Mouse (Mus musculus) hindbrain, embryonic 16.5 days (tissue): ENCODE results near the gene Ackr1. TPM values are rescaled to one million over a fixed set of nuclear protein-coding genes. Genes with fewer than 3 reads are reported as not detected.

Experiments used
- ATAC-seq: fragments of 200-750 bp; cut with Nextera tagmentation; 2 replicates; pipeline ENCODE4 v1.8.0; 2017; ENCODE audit warnings: moderate TSS enrichment, moderate library complexity
- H3K27ac ChIP-seq: fragments of 300-500 bp; sonication (generic); 2 replicates; pipeline ENCODE4 v1.5.1; 2014; ENCODE audit warnings: low read depth, mild to moderate bottlenecking, control low read depth, low read length, moderate library complexity
- H3K27me3 ChIP-seq: fragments of 300-500 bp; sonication (generic); replicated peaks from 2 replicates; pipeline ENCODE4 v1.6.1; 2014; ENCODE audit warnings: low read length; ENCODE audit not compliant: control insufficient read depth, insufficient read depth
- H3K36me3 ChIP-seq: fragments of 300-500 bp; sonication (generic); 2 replicates; pipeline ENCODE4 v1.6.1; 2014; ENCODE audit warnings: mild to moderate bottlenecking, low read length, moderate library complexity, mixed read lengths; ENCODE audit not compliant: control insufficient read depth, insufficient read depth
- H3K4me1 ChIP-seq: fragments of 300-500 bp; sonication (generic); 2 replicates; pipeline ENCODE4 v1.6.1; 2014; ENCODE audit warnings: low read depth, low read length; ENCODE audit not compliant: control insufficient read depth, insufficient read depth
- H3K4me2 ChIP-seq: fragments of 300-500 bp; sonication (generic); 2 replicates; pipeline ENCODE4 v1.6.1; 2014; ENCODE audit warnings: mild to moderate bottlenecking, low read length, control low read depth, moderate library complexity
- H3K4me3 ChIP-seq: fragments of 300-500 bp; sonication (generic); 2 replicates; pipeline ENCODE4 v1.5.1; 2014; ENCODE audit warnings: mild to moderate bottlenecking, low read length, control low read depth, moderate library complexity
- H3K9ac ChIP-seq: fragments of 300-500 bp; sonication (generic); 2 replicates; pipeline ENCODE4 v1.6.1; 2014; ENCODE audit warnings: low read depth, mild to moderate bottlenecking, control low read depth, low read length, moderate library complexity
- H3K9me3 ChIP-seq: fragments of 300-500 bp; sonication (generic); 2 replicates; pipeline ENCODE4 v1.6.1; 2014; ENCODE audit warnings: mild to moderate bottlenecking, low read length, moderate library complexity; ENCODE audit not compliant: control insufficient read depth
- WGBS: fragments of 180-500 bp; shearing (Covaris S2); extraction: QIAGEN DNeasy Blood & Tissue Kit; methylation state at CpG from one replicate; pipeline ENCODE4 v1.1.7; 2014; 5-methylcytosine and 5-hydroxymethylcytosine counted together
- polyA plus RNA-seq: library from polyadenylated mRNA; unstranded; fragments of >200 nt; fragmentation: Nextera tagmentation; extraction: Ambion mirVana; gene quantifications from 2 replicates; pipeline ENCODE4 v1.2.1, GENCODE M21; 2015

The Ackr1 gene
- 17.5 and 20.4 TPM in 2 replicates for polyA plus RNA-seq

- Histone ChIP-seq H3K4me2 (no peak within 1 kb of the TSS), H3K27ac (no peak within 1 kb of the TSS), H3K9ac (no peak within 1 kb of the TSS), H3K9me3 (no peaks in the 10 kb centered on the region), H3K36me3 (peaks cover 3% of the 10 kb centered on the region; the same call in 1 of the 2 replicates), H3K4me1 (no peaks in the 10 kb centered on the region), H3K4me3 (no peak within 1 kb of the TSS), H3K27me3 (no peaks in the 10 kb centered on the region)
- WGBS: 78% methylated on average over 9 of the region's 9 CpGs
- no peak for ATAC-seq
These were observed at the start of gene Ackr1 for GRCm38 (mm10) chr1:173333312-173334253. TSS of gene Ackr1 (minus strand) at chr1:173333750.

DNA sequence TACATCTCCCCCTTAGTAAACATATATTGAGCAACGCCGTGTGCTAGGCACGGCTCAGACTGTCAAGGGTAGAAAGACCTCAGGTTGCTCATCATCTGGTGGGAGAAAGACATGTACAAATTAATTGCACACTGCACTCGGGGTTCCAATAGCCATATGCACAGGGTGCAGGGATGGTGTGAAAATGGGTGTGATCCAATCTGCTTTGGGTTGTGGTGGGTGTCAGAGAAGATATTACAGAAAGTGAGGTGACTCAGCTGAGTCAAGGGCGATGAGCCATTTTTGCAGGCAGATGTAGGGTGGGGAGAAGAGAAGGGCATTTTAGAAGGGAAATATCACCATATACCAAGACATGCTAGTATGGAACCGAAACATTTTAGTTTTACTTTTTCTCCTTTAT, 47.9 kb upstream of the Ackr1 start:
- Histone ChIP-seq H3K27ac (no peak overlapping the region), H3K27me3 (no peaks in the 10 kb centered on the region), H3K9me3 (no peaks in the 10 kb centered on the region), H3K9ac (no peak overlapping the region), H3K4me2 (no peak overlapping the region), H3K36me3 (no peaks in the 10 kb centered on the region), H3K4me3 (no peak overlapping the region), H3K4me1 (no peaks in the 10 kb centered on the region; the same call in 1 of the 2 replicates)
- ATAC-seq: no peak
- 87% methylated on average over 6 of the region's 6 CpGs for WGBS

- Histone ChIP-seq H3K27me3 (no peaks in the 10 kb centered on the region), H3K36me3 (no peaks in the 10 kb centered on the region), H3K4me1 (no peaks in the 10 kb centered on the region; the same call in 1 of the 2 replicates), H3K4me3 (no peak overlapping the region), H3K9me3 (no peaks in the 10 kb centered on the region), H3K27ac (no peak overlapping the region), H3K9ac (no peak overlapping the region), H3K4me2 (peak overlapping the region; percentile 35)
- WGBS: 31% methylated on average over 13 of the region's 13 CpGs
- peak; percentile 93 for ATAC-seq
These were observed 44.0 kb upstream of the Ackr1 start for GRCm38 (mm10) chr1:173377380-173378112.

GRCm38 (mm10) chr1:173374020-173374419, 40.5 kb upstream of the Ackr1 start:
- no peak for ATAC-seq
- Histone ChIP-seq H3K36me3 (no peaks in the 10 kb centered on the region), H3K4me3 (no peak overlapping the region), H3K9ac (no peak overlapping the region), H3K9me3 (no peaks in the 10 kb centered on the region), H3K27ac (no peak overlapping the region), H3K27me3 (no peaks in the 10 kb centered on the region), H3K4me1 (no peaks in the 10 kb centered on the region; the same call in 1 of the 2 replicates), H3K4me2 (no peak overlapping the region)
- WGBS: 88% methylated on average over 7 of the region's 7 CpGs

DNA sequence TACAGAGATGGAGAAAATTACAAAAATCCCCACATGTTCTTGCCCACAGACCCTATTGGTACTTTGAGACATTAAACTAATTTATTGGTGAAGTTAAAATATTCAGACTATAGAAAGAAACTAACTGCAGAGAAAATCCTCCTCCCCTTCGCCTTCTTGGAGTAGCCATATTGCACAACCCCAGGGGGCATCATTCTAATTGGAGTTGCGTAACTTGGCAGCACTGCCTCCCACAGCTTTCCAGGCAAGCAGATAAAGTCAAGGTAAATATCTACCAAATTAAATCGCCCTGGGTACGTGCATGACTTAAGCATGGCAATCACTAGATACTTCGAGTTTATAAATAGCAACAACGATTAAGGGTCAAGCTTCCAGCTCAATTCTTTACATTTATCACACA, 38.0 kb upstream of the Ackr1 start:
- Histone ChIP-seq H3K36me3 (no peaks in the 10 kb centered on the region), H3K27ac (no peak overlapping the region), H3K9me3 (no peaks in the 10 kb centered on the region), H3K27me3 (no peaks in the 10 kb centered on the region), H3K4me1 (peaks cover 4% of the 10 kb centered on the region; the same call in 1 of the 2 replicates), H3K4me2 (no peak overlapping the region), H3K9ac (no peak overlapping the region), H3K4me3 (no peak overlapping the region)
- WGBS: 65% methylated on average over 6 of the region's 6 CpGs
- no peak for ATAC-seq

- Histone ChIP-seq H3K4me2 (no peak overlapping the region), H3K4me3 (no peak overlapping the region), H3K9ac (no peak overlapping the region), H3K27me3 (no peaks in the 10 kb centered on the region), H3K27ac (no peak overlapping the region), H3K9me3 (no peaks in the 10 kb centered on the region), H3K4me1 (peaks cover 12% of the 10 kb centered on the region), H3K36me3 (no peaks in the 10 kb centered on the region)
- WGBS: 43% methylated on average over 6 of the region's 6 CpGs
- ATAC-seq: no peak
These were observed 36.9 kb upstream of the Ackr1 start for GRCm38 (mm10) chr1:173370456-173370855.

DNA sequence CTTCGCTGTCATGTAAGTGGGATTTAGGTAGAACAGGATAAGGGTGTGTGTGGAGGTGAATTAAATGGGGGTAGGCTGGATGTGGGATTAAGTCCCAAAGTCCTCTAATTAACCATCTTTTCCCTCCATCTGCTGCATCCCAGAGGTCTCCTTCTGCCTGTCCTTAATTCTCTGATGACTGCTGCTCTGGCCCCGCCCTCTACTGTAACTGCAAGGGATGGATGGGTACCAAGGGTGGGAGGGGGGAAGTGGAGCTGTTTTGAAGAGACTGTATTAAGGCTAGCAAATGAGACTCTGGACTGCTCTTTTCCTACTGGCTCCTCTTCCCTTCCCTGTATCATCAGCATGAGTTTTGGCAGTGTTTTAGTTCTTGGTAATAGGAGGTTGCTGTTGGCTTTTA, 36.1 kb upstream of the Ackr1 start:
- no peak for ATAC-seq
- H3K9ac ChIP-seq: no peak overlapping the region
- H3K9me3 ChIP-seq: no peaks in the 10 kb centered on the region
- no peaks in the 10 kb centered on the region for H3K27me3 ChIP-seq
- H3K4me1 ChIP-seq: peaks cover 19% of the 10 kb centered on the region
- H3K36me3 ChIP-seq: no peaks in the 10 kb centered on the region
- 70% methylated on average over 2 of the region's 2 CpGs for WGBS
- no peak overlapping the region for H3K27ac ChIP-seq
- no peak overlapping the region for H3K4me3 ChIP-seq
- no peak overlapping the region for H3K4me2 ChIP-seq

DNA sequence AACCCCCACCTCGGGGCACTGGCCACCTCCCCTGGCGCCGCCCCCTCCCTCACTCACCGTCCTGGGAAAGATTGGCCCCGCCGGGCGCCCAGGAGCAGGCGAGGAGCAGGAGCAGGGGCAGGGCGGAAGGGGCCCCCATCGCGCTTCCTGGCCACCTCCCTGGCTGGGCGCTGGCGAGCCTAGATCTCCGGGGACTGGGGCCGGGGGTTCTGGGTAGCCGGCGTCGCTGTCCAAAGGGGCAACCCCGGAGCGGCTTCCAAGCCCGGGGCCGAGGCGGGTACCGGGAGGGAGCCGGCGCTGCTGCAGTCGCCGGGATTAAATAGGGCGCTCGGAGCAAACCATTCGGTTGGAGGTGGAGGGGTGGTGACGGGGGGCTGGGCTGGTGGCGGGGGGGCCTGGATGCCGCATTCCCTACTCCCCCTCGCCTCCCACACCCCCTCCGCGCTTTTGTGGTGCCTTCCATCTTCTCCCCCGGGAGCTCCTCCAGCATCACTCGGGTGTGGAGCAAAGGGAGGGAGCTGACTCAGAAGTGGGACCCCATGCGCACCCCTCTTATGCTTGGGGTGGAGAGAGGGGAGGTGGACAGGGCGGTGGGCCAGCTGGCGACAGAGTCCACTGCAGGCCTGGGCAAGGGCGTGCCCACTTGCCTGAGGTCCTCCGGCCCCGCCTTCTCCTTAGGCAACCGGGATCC, 34.0 kb upstream of the Ackr1 start, which contains the start of gene Cadm3:
Gene Cadm3, minus strand, starts transcription at position 340 of the 691 bp plus-strand sequence.
- H3K4me3 ChIP-seq: peak within 1 kb of the TSS; percentile 97
- no peaks in the 10 kb centered on the region for H3K36me3 ChIP-seq
- peaks cover 32% of the 10 kb centered on the region for H3K4me1 ChIP-seq
- H3K9ac ChIP-seq: peak within 1 kb of the TSS; percentile 97
- peak; percentile 88 for ATAC-seq
- peak within 1 kb of the TSS; percentile 97 for H3K27ac ChIP-seq
- H3K4me2 ChIP-seq: peak within 1 kb of the TSS; percentile 80
- 2% methylated on average over 28 of the region's 46 CpGs for WGBS
- H3K9me3 ChIP-seq: no peaks in the 10 kb centered on the region
- H3K27me3 ChIP-seq: no peaks in the 10 kb centered on the region
